Mouse (Mus musculus): ENCODE measurements at regions not wholly inside any gene's neighbourhood (a gene's known extent, or its start where the extent isn't known, plus 50 kb on each side); places are given as distances from the start of the nearest gene placed in this dataset.

DNA sequence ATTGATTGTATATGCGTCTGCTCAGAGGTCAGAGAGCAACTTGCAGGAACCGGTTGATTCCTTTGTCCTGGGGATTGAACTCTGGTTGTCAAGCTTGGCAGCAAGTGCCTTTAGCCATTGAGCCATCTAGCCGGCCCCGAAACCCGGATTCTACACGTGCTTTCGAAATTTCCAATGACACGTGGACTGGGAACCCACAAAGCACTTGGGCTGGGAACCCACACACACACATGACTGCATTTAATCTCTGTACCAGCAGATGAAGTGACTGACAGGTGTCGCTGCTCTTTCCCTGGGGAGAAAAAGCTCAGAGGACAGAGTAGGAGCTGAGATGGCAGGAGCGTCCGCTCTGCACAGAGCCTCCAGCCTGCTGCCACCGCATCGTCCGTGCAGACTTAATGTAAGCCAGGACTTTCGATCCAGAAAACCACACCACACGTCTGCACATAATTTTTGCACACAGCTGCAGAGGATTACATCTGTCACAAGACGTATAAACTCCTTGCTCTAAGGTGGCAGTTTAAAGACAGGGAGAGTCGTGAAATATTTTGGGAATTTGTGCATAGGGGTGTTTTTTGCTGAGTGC lies 129.4 kb upstream of the Zfp217 start:
- TF ChIP-seq CTCF (IDR thresholded peaks at IDR 0.05; ENCODE audit: low read depth): no peak
- no peak for TF ChIP-seq EP300 (optimal IDR thresholded peaks at IDR 0.05)
